Mouse (Mus musculus) midbrain, embryonic 14.5 days (tissue): Measurements from ENCODE around the gene Mpdz. TPM values are rescaled to one million over a fixed set of nuclear protein-coding genes. Genes with fewer than 3 reads are reported as not detected.

Source experiments
- ATAC-seq: fragments of 200-750 bp; cut with Nextera tagmentation; 2 replicates; pipeline ENCODE4 v1.8.0; 2017; ENCODE audit warnings: moderate number of reproducible peaks, moderate library complexity; ENCODE audit not compliant: low FRiP score, low TSS enrichment
- DNase-seq: peaks from one replicate; pipeline ENCODE4 v3.0.0-alpha.2; 2015
- H3K27ac ChIP-seq: fragments of 300-500 bp; sonication (generic); replicated peaks from 2 replicates; pipeline ENCODE4 v1.5.1; 2014; ENCODE audit warnings: mild to moderate bottlenecking, low read depth, low read length, moderate library complexity
- H3K27me3 ChIP-seq: fragments of 300-500 bp; sonication (generic); 2 replicates; pipeline ENCODE4 v1.6.1; 2014; ENCODE audit warnings: low read length, control low read depth, mixed read lengths; ENCODE audit not compliant: control insufficient read depth, insufficient read depth
- H3K36me3 ChIP-seq: fragments of 300-500 bp; sonication (generic); 2 replicates; pipeline ENCODE4 v1.6.1; 2014; ENCODE audit warnings: low read length, control low read depth; ENCODE audit not compliant: control insufficient read depth, insufficient read depth
- H3K4me1 ChIP-seq: fragments of 300-500 bp; sonication (generic); 2 replicates; pipeline ENCODE4 v1.6.1; 2014; ENCODE audit warnings: mild to moderate bottlenecking, antibody characterized with exemption, low read length, control low read depth; ENCODE audit not compliant: control insufficient read depth, insufficient read depth
- H3K4me2 ChIP-seq: fragments of 300-500 bp; sonication (generic); 2 replicates; pipeline ENCODE4 v1.6.1; 2014; ENCODE audit warnings: mild to moderate bottlenecking, low read length, moderate library complexity
- H3K4me3 ChIP-seq: fragments of 300-500 bp; sonication (generic); replicated peaks from 2 replicates; pipeline ENCODE4 v1.5.1; 2014; ENCODE audit warnings: low read depth, low read length
- H3K9ac ChIP-seq: fragments of 300-500 bp; sonication (generic); replicated peaks from 2 replicates; pipeline ENCODE4 v1.6.1; 2014; ENCODE audit warnings: mild to moderate bottlenecking, low read length, moderate library complexity
- H3K9me3 ChIP-seq: fragments of 300-500 bp; sonication (generic); 2 replicates; pipeline ENCODE4 v1.6.1; 2016; ENCODE audit warnings: low read length, control low read depth, mixed read lengths; ENCODE audit not compliant: control insufficient read depth
- WGBS: fragments of 180-500 bp; shearing (Covaris S2); extraction: QIAGEN DNeasy Blood & Tissue Kit; methylation state at CpG from one replicate; pipeline ENCODE4 v1.1.7; 2014; 5-methylcytosine and 5-hydroxymethylcytosine counted together
- polyA plus RNA-seq: library from polyadenylated mRNA; unstranded; fragments of >200 nt; fragmentation: Nextera tagmentation; extraction: Ambion mirVana; gene quantifications from 2 replicates; pipeline ENCODE4 v1.2.1, GENCODE M21; 2014

Gene Mpdz
- polyA plus RNA-seq, 1 experiment from 2014 or later: 21.2 TPM

DNA sequence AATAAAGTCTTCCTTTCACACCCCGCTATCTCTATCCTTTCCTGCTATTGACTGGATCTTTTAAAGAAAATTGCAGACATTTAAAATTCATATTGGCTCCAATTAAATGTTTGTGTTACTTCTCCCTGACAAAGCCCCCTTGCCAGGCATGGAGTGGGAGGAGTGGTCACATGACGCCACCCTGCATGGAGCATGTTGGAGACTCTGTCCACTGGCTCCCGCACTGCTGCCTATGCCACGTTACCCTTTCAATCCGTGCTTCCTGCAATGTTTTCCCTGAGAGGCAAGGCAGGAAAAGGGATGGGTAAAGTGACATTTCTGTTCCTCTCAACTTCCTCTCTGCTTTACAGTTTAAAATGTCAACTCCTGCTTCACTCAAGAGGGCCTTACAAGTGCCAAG, 128.0 kb downstream of the Mpdz start:
- Histone ChIP-seq H3K9ac (no peak overlapping the region), H3K36me3 (0 out of 2 replicates have a peak, but pooled peaks cover 7% of the 10 kb centered on the region), H3K27ac (no peak overlapping the region), H3K4me2 (no peak overlapping the region), H3K4me3 (no peak overlapping the region), H3K4me1 (no peaks in the 10 kb centered on the region), H3K27me3 (no peaks in the 10 kb centered on the region), H3K9me3 (no peaks in the 10 kb centered on the region)
- 90% methylated on average over 5 of the region's 5 CpGs for WGBS
- DNase-seq: no peak
- ATAC-seq: no peak

GRCm38 (mm10) chr4:81313246-81313645, 129.4 kb downstream of the Mpdz start:
- Histone ChIP-seq H3K9ac (no peak overlapping the region), H3K4me1 (no peaks in the 10 kb centered on the region), H3K4me2 (no peak overlapping the region), H3K9me3 (no peaks in the 10 kb centered on the region), H3K27me3 (no peaks in the 10 kb centered on the region), H3K4me3 (no peak overlapping the region), H3K27ac (no peak overlapping the region), H3K36me3 (no peaks in the 10 kb centered on the region)
- WGBS: 91% methylated on average over 4 of the region's 4 CpGs
- DNase-seq (no peak), ATAC-seq (no peak)

- Histone ChIP-seq H3K36me3 (no peaks in the 10 kb centered on the region), H3K27ac (no peak overlapping the region), H3K27me3 (no peaks in the 10 kb centered on the region), H3K9me3 (no peaks in the 10 kb centered on the region), H3K4me3 (no peak overlapping the region), H3K4me2 (no peak overlapping the region), H3K4me1 (no peaks in the 10 kb centered on the region), H3K9ac (no peak overlapping the region)
- DNase-seq: no peak
- 82% methylated on average over 2 of the region's 2 CpGs for WGBS
- ATAC-seq: no peak
Measured at GRCm38 (mm10) chr4:81310168-81310474, 132.5 kb downstream of the Mpdz start.

GRCm38 (mm10) chr4:81309473-81310167, 133.0 kb downstream of the Mpdz start:
- DNase-seq (no peak), ATAC-seq (no peak)
- Histone ChIP-seq H3K36me3 (no peaks in the 10 kb centered on the region), H3K4me1 (no peaks in the 10 kb centered on the region), H3K4me2 (no peak overlapping the region), H3K9ac (no peak overlapping the region), H3K9me3 (no peaks in the 10 kb centered on the region), H3K4me3 (no peak overlapping the region), H3K27ac (no peak overlapping the region), H3K27me3 (no peaks in the 10 kb centered on the region)
- WGBS: 89% methylated on average over 12 of the region's 12 CpGs

GRCm38 (mm10) chr4:81307596-81308265, 134.9 kb downstream of the Mpdz start:
- no peak overlapping the region for H3K27ac ChIP-seq
- H3K9ac ChIP-seq: no peak overlapping the region
- no peak overlapping the region for H3K4me2 ChIP-seq
- no peaks in the 10 kb centered on the region for H3K36me3 ChIP-seq
- no peak overlapping the region for H3K4me3 ChIP-seq
- 95% methylated on average over 10 of the region's 10 CpGs for WGBS
- ATAC-seq (no peak), DNase-seq (no peak)
- no peaks in the 10 kb centered on the region for H3K27me3 ChIP-seq
- H3K4me1 ChIP-seq: no peaks in the 10 kb centered on the region
- H3K9me3 ChIP-seq: no peaks in the 10 kb centered on the region

- ATAC-seq: no peak
- no peak overlapping the region for H3K9ac ChIP-seq
- no peaks in the 10 kb centered on the region for H3K27me3 ChIP-seq
- no peaks in the 10 kb centered on the region for H3K9me3 ChIP-seq
- H3K4me3 ChIP-seq: no peak overlapping the region
- no peak overlapping the region for H3K4me2 ChIP-seq
- H3K36me3 ChIP-seq: 0 out of 2 replicates have a peak, but pooled peaks cover 3% of the 10 kb centered on the region
- H3K4me1 ChIP-seq: no peaks in the 10 kb centered on the region
- WGBS: 96% methylated on average over 3 of the region's 3 CpGs
- DNase-seq: no peak
- no peak overlapping the region for H3K27ac ChIP-seq
Measured at GRCm38 (mm10) chr4:81302056-81302455, 140.6 kb downstream of the Mpdz start.

- H3K9me3 ChIP-seq: no peaks in the 10 kb centered on the region
- no peaks in the 10 kb centered on the region for H3K4me1 ChIP-seq
- DNase-seq (no peak), ATAC-seq (no peak)
- WGBS: 90% methylated on average over 4 of the region's 4 CpGs
- H3K27me3 ChIP-seq: no peaks in the 10 kb centered on the region
- H3K36me3 ChIP-seq: peaks cover 16% of the 10 kb centered on the region
- H3K4me3 ChIP-seq: no peak overlapping the region
- no peak overlapping the region for H3K4me2 ChIP-seq
- no peak overlapping the region for H3K27ac ChIP-seq
- no peak overlapping the region for H3K9ac ChIP-seq
Measured at GRCm38 (mm10) chr4:81298384-81298783, 144.2 kb downstream of the Mpdz start.

DNA sequence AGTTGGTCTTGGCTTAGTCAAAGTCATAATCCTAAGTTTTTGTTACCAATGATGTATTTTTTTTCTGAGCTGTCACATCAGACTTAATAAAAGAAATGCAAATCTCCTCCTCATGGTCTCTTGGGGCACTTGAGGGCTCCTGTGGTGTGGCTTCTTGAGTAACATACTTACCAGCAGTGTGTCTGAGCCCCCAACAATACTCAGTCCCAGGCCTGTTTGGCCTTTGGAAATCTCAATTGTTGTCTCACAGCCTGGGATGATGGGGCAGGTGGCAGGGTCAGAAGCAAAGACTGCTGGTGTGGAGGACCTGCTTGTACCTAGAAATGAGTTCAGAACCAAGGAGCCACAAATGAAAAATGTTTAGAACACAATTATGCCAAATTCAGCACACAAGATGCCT, 149.3 kb downstream of the Mpdz start:
- no peaks in the 10 kb centered on the region for H3K9me3 ChIP-seq
- peaks cover 13% of the 10 kb centered on the region for H3K36me3 ChIP-seq
- ATAC-seq (no peak), DNase-seq (no peak)
- H3K27ac ChIP-seq: no peak overlapping the region
- H3K4me2 ChIP-seq: no peak overlapping the region
- H3K4me3 ChIP-seq: no peak overlapping the region
- H3K4me1 ChIP-seq: no peaks in the 10 kb centered on the region
- H3K9ac ChIP-seq: no peak overlapping the region
- no peaks in the 10 kb centered on the region for H3K27me3 ChIP-seq

GRCm38 (mm10) chr4:81285564-81285963, 157.1 kb downstream of the Mpdz start:
- Histone ChIP-seq H3K9me3 (no peaks in the 10 kb centered on the region), H3K9ac (no peak overlapping the region), H3K4me1 (no peaks in the 10 kb centered on the region), H3K4me3 (no peak overlapping the region), H3K4me2 (no peak overlapping the region), H3K27ac (no peak overlapping the region), H3K27me3 (no peaks in the 10 kb centered on the region), H3K36me3 (peaks cover 23% of the 10 kb centered on the region; the same call in 1 of the 2 replicates)
- 90% methylated on average over 4 of the region's 4 CpGs for WGBS
- no peak for DNase-seq
- no peak for ATAC-seq
